Mouse (Mus musculus) left cerebral cortex, adult 8-10 months (tissue): ENCODE measurements around the gene Mcrip2. TPM values are rescaled to one million over a fixed set of nuclear protein-coding genes. Genes with fewer than 3 reads are reported as not detected.
A peak's percentile ranks its signal among the peaks of the same experiment; 100 is the strongest.

ENCODE experiments used
- DNase-seq, 2 experiments: peaks; one replicate each; pipeline ENCODE4 v3.0.0; 2022; ENCODE audit warnings: low spot score in 2 of 2
- total RNA-seq, 4 experiments: library from RNA; stranded (reverse); gene quantifications; 2 replicates each; pipeline ENCODE4 v1.2.4; 2022

Mcrip2 gene
- total RNA-seq, 4 experiments from 2014 or later, result 16.8 to 25.2 (median 19.0) TPM

- no peak for DNase-seq
These were observed 33.3 kb downstream of the Mcrip2 start for GRCm38 (mm10) chr17:25835301-25835700.

- no peak for DNase-seq
These were observed 33.9 kb downstream of the Mcrip2 start for GRCm38 (mm10) chr17:25834595-25835222.

GRCm38 (mm10) chr17:25833961-25834594 is 34.5 kb downstream of the Mcrip2 start:
- DNase-seq, result no peak

GRCm38 (mm10) chr17:25833291-25833663 is 35.3 kb downstream of the Mcrip2 start, which contains the start of gene Stub1:
Gene Stub1, minus strand, starts transcription at chr17:25833404.
- DNase-seq, result peak in 1 of 2 experiments; percentile 87

GRCm38 (mm10) chr17:25832436-25833290 is 35.9 kb downstream of the Mcrip2 start:
- peak; percentile 97 to 99 for DNase-seq

GRCm38 (mm10) chr17:25831451-25832281 is 36.9 kb downstream of the Mcrip2 start:
- no peak for DNase-seq

GRCm38 (mm10) chr17:25830806-25831431 is 37.6 kb downstream of the Mcrip2 start:
- DNase-seq, result no peak

- DNase-seq, result no peak
These were observed 38.3 kb downstream of the Mcrip2 start for GRCm38 (mm10) chr17:25830200-25830753.

GRCm38 (mm10) chr17:25829558-25830017 is 39.0 kb downstream of the Mcrip2 start:
- no peak for DNase-seq

- DNase-seq, result peak in 1 of 2 experiments; percentile 81
These were observed 39.6 kb downstream of the Mcrip2 start, which contains the start of gene Jmjd8 for GRCm38 (mm10) chr17:25828712-25829557. Gene Jmjd8, plus strand, starts transcription at chr17:25828867.

- DNase-seq, result no peak
These were observed 40.4 kb downstream of the Mcrip2 start for GRCm38 (mm10) chr17:25828223-25828594.

GRCm38 (mm10) chr17:25827546-25828222 is 40.9 kb downstream of the Mcrip2 start:
- no peak for DNase-seq

GRCm38 (mm10) chr17:25827011-25827410 is 41.6 kb downstream of the Mcrip2 start:
- no peak for DNase-seq

- no peak for DNase-seq
These were observed 42.5 kb downstream of the Mcrip2 start for GRCm38 (mm10) chr17:25825984-25826570.

GRCm38 (mm10) chr17:25825311-25825710 is 43.3 kb downstream of the Mcrip2 start:
- DNase-seq, result no peak

- no peak for DNase-seq
These were observed 44.0 kb downstream of the Mcrip2 start for GRCm38 (mm10) chr17:25824362-25825142.

GRCm38 (mm10) chr17:25823452-25823851 is 45.1 kb downstream of the Mcrip2 start, which contains the start of gene Wdr24:
Gene Wdr24, plus strand, starts transcription at chr17:25823627.
- peak in 1 of 2 experiments; percentile 73 for DNase-seq
